Mouse (Mus musculus): ENCODE results near the gene M1ap.

The M1ap gene

DNA sequence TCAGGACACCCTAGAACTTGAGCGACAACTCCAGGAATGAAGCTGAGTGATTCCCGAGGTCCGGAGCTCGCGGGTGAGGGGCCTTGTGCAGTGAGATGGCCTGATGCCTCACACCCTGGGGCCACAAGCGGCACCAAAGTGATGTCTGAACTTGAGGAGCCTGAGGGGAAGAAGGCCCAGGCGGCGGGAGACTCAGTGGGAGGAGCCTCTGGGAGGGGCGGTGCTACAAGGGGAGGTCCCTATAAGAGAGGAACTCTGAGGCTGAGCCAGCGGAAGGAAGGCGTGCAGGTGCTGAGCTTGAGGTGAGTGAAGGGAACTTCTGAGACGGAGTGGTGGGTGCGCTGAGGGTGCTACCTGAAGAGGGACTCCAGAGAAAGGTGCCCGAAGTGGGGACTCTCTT lies at the start of gene M1ap:
Gene M1ap (plus strand): TSS at position 252 of the 400 bp plus-strand sequence.
- DNase-seq (ENCODE audit: extremely low read depth, insufficient read length, low spot score), result no peak

DNA sequence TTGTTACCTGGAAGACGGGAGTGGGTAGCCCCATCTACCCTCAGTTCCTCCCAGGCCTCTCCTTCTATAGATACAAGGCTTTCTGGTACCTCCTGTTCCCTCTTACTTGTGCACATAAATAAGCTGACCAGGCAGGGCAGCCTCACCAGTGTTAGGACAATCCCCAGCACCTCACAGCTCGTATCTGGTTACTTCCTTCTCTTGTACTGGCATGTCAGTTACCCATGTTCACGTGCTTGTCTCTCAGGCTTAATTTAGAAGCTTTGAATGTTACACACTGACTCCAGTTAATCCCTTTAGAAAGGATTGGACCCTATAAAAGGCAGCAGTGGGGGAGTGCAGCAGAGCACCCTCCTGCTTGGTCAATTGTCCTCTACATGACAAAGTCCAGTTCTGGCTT lies 49.4 kb upstream of the M1ap start:
- no peak for DNase-seq (ENCODE audit: extremely low read depth, insufficient read length, low spot score)

DNA sequence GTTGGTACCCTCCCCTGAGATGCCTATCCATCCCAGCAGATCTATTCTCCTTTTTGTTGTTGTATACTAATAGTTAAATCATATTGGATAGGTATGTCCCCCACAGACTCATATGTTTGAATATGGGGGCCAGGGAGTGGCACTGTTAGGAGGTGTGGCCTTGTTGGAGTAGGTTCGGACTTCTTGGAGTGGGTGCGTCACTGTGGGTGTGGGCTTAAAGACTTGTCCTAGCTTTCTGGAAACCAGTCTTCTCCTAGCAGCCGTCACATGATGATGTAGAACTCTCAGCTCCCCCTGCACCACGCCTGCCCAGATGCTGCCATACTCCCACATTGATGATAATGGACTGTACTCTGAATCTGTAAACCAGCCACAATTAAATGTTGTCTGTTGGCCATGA lies 48.5 kb upstream of the M1ap start:
- DNase-seq (ENCODE audit: extremely low read depth, insufficient read length, low spot score), result no peak

DNA sequence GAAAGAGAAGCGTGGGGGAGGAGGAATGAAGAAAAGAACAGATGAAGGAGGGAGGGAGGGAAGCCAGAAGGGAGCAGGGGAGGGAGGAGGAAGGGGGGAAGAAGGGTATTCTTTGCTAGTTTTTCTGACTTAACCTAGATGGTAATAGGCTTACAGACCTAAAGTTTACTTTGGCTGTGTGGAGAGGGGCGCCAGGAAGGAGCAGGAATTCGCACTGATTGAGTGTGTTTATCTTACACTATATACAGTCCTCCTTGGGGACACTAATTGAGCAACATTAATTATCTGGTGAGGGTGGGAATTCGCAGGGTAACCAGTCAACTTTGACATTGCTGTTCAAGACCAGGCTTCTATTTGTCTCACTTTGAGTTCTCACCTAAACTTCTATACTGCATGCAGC lies 48.0 kb upstream of the M1ap start:
- DNase-seq (ENCODE audit: extremely low read depth, insufficient read length, low spot score), result no peak

DNA sequence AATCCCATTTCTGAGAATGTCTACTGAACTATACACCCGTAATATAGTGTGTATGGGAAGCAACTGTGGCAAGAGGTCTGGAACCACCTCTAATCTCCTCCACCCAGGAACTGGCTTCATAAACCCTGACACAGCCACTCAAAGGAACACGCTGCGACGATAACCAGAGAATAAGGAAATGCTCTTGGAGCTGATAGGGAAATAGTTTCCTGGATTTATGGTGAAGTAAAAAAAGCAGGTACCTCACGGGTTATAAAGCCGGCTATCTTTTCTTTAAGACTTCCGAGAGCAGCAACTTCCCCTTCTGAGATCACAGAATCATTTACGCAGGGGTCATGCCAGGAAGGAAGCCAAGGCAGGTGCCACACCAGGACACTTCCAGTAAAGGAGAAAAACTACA lies 44.1 kb upstream of the M1ap start:
- DNase-seq (ENCODE audit: extremely low read depth, insufficient read length, low spot score), result no peak

DNA sequence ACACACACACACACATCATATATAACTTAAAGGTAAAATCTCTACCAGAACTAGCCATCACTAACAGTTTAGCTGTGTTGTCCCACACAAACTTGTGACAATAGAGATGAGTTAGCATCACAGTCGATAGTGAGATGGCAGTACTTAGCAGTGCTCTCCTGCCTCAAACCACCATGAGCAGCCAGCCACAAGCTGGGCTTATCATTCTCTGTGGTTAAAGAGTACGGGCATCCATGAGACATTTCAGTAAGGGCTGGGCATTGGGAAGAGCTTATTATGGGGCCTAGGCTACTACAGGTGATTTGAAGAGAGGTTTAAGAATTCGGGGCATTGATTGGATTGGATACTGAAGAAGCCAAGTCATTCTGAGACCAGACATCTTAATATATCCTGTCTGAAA lies 39.7 kb upstream of the M1ap start:
- DNase-seq (ENCODE audit: extremely low read depth, insufficient read length, low spot score), result no peak

DNA sequence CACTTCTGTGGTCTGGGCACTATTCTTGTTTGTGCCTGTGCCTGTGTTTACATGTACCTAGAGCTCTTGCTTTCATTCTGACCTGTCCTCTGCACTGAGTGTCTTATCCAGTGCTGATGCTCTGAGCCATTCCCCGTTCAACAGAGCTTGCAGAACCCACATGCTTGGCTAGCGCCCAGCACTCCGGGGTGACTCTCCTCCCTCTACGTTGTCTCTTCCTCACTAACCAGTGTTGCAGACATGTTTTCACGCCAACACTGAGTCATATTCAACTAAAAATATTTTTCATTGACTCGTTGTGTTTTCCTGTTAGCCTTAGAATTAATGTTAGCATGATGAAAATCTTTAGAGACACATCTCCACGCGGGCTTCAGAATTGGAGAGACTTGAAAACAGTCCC lies 38.7 kb upstream of the M1ap start:
- DNase-seq (ENCODE audit: extremely low read depth, insufficient read length, low spot score), result peak; percentile 62

DNA sequence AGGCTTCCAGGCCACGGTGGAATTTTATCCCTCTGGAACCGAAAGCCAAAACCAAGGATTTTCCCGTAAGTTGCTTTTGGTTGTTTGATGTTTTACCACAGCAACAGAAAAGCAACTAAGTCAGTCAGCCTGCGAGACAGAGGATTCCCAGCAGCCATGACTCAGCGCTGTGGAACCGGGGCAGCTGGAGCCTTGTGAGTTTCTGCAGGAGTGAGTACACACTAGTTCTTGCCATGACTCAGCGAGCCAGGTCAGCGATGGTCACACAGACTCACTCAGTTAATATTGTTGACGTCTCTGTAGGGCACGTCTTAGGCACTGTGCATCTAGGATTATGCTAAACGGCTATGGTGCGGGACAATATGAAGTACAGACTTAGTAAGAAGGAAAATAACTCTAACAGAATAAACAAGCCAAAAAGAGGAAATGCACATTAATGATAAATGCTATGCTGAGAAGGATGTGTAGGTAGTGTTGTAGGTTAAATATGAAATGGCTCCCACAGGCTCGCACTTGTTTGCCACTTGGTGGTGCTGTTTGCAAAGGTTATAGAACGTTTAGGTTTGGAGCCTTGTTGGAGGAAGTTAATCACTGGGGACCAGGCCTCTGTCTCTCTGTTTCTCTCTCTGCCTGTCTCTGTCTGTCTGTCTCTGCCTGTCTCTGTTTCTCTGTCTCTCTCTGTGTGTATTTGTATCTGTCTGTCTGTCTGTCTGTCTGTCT lies 37.4 kb upstream of the M1ap start:
- DNase-seq (ENCODE audit: extremely low read depth, insufficient read length, low spot score), result peak; percentile 86

DNA sequence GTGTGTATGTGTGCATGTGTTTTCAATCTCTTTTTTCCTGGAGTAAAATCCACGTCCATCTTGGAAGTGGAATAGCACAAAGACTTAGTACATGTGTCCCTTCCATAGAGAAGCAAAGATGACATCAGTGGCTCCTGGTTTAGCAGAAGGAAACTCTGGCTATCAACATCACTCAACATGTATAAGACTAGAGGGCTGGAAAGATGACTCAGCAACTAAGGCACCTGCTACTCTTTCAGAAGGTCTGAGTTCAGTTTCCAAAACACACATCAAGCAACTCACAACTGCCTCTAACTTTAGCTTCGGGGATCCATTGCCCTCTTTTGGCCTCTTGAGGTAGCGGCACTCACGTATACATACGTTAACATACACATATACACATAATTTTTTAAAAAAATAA lies 35.4 kb upstream of the M1ap start:
- no peak for DNase-seq (ENCODE audit: extremely low read depth, insufficient read length, low spot score)

DNA sequence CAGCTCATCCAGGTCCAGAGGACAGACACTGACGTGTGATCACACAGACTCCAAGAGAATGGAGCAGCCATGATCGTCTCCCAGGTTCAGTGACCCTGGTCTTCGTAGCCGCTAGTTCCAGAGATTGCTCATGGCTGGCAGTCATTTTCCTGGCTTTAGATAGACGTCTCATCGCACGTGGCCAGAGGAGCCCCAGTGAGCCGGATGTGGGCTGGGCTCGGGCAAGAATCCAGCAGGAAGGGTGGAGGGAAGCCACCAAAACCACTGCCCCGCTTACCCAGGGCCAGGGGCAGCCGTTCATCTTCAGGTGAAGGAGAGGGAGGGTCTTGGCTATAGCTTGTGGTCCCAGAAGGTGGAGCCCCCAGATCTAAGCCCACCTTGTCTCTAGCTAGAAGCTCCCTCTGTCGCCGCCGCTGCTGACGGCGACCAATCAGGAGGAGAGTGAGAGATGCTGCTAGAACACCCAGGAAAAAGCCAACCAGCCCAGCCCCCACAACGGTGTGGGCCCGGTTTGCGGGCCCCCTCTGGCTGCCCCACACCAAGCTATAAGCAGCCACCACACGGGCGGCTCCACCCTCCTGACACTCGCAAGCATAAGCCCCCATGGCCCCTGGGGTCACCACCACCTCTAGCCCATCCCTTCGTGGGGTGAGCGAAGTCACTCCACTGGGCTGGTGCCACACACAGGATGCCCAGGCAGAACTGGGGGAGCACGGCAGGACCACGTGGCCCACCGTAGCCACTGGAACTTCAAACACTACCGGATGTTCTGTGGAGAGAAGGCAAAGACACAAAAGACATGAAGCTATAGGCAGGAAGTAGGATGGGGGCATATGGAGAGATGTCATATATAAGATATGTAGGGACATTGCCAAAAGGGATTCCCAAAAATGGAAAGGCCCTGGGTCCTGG lies 33.1 kb upstream of the M1ap start:
- DNase-seq (ENCODE audit: extremely low read depth, insufficient read length, low spot score), result peak; percentile 55

DNA sequence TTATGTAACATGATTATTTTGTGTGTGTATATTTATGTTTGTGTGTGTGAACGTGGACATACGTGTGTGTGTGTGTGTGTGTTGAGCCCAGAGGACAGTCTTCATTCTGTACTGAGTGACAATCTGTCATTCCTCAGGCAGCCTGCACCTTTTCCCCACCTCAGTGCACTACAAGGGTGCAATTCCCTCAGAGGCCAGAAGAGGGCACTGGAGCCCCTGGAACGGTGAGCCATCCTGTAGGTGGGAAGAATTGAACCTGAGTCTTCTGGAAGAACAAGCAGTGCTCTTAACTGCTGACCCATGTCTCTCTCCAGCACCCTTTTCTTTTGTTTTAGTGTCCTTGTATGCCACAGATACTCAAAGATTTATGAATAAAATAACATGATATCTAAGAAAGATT lies 30.8 kb upstream of the M1ap start:
- peak; percentile 26 for DNase-seq (ENCODE audit: extremely low read depth, insufficient read length, low spot score)

DNA sequence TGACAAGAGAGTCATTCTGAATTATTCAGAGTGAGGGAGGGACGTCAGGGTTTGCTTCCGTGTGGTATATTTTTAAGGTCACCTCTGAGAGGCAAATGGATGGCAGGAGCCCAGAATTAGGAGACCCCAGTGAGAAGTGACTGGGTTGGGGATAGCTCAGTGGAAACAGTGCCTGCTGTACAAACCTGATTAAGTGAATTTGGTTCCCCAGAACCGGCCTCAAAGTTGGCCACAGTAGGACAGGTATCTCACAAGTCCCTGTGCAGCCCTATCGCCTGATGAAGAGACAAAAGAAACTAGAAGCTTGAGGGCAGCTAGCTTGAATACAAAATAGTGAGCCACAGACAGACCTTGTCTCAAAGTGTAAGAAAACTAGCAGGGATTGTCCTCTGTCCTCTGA lies 30.2 kb upstream of the M1ap start:
- no peak for DNase-seq (ENCODE audit: extremely low read depth, insufficient read length, low spot score)

DNA sequence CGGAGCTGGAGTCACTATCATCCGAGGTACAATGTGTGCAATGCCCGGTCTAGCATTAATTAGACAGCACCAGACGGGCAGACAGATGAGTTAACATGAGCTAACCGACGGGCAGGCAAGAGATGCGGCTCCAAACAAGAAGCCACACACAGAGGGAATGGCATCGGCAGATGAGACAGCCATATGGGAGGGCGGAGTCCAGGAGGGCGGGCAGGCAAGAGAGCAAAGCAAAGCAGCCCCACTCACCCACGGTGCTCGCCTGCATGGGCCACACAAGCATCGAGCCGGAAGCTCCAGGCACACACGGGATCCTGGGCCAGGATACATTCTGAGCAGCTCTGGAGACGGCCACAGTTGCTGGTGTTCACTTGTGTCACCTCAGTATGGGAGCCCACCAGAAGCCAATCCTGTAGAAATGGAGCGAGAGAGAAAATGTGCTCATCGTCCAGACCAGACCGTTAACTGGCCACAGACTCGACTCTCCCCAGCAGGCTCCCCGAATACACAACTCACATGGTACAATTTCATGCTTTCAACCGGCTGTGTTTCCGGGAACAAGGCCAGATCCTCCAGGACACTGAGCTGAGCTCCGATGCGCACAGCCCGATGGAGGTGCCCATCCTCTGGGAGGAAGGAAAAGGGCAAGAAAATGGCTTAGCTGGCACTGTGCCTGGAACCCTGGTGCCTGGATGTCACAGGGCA lies 29.5 kb upstream of the M1ap start:
- DNase-seq (ENCODE audit: extremely low read depth, insufficient read length, low spot score), result no peak

DNA sequence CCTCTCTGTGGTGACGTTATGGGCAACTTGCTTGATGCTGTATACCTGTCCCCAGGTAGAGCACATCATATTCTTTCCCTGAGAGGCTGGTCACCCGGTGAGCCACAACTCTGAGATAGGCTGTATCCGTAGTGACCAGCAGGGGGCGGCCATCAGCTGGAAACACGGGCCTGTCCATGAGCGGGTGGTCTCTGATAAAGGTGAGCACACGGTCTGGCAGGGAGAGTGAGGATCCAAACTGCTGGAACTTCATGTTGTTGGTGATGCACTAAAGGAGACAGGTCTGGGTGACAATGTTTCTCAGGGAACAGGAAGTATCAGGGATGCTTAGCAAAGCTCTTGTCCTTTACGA lies 28.9 kb upstream of the M1ap start:
- DNase-seq (ENCODE audit: extremely low read depth, insufficient read length, low spot score), result no peak

DNA sequence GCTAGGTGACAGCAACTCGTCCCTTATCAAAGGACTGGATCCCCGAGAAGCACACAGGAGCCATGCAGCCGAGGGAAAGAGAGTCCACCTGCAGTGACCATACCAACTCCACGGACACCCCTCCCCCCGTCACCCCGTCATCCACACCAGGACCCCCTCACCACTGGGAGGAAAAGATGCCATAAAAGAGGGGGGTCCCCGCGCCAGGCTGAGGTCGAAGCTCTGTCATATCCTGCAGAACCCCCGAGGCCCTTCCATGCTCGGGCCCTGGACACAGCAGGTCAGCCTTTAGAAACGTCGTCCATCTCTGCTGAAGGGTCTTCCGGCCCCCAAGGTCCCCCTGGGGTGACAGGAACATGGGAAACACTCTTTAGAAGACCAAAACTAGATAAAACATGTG lies 28.3 kb upstream of the M1ap start:
- DNase-seq (ENCODE audit: extremely low read depth, insufficient read length, low spot score), result no peak

DNA sequence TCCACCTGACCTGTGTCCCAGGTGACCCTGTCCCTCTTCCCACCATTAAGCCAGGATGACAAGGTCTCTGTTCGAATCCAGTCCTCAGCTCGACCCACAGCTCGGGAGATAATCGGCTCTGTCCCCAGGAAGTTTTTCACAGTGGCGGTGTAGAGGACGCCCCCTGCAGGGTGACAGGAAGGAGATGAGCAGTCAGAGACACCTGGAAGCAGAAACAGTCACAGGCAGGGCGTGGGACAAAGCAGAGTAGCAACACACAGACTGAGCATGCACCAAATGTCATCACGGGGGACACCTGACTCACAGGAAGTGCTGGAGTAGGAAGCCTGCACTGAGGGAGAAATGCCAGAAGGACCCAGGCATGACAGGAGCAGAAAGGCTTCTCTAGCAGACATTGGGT lies 27.2 kb upstream of the M1ap start:
- no peak for DNase-seq (ENCODE audit: extremely low read depth, insufficient read length, low spot score)

DNA sequence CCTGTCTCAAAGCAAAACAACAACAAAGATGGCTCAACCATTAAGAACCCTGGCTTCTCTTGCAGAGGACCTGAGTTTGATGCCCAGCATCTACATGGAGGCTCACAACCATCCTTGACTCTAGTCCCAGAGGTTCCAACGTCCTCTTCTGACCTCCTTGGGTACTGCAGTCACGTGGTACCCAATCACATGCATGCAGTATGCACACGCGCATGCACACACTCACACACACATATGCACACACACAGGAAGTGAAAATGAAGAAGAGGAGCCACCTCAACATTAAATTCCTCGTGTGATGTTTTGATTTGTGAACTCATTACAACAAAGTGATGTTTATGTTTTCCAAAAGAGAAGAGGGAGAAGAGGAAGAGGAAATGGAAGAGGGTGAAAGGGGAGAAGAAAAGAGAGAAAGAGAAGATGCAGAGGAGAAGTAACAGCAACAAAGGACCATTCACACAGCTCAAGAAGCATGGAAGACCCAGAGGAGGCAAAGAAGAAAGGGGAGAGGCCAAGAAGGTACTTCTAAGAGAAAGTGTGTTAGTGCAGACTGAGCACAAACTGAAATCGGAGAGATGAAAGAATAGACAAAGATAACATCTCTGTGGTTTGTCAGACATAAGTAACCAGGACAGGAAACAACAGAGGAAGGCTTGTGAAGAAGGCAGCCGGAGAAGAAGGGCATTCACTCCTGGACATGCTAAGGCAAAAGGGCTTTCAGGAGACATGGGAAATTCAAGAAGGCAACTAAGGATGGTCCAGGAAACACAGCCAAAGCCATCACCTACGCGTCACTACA lies 25.1 kb upstream of the M1ap start:
- no peak for DNase-seq (ENCODE audit: extremely low read depth, insufficient read length, low spot score)

DNA sequence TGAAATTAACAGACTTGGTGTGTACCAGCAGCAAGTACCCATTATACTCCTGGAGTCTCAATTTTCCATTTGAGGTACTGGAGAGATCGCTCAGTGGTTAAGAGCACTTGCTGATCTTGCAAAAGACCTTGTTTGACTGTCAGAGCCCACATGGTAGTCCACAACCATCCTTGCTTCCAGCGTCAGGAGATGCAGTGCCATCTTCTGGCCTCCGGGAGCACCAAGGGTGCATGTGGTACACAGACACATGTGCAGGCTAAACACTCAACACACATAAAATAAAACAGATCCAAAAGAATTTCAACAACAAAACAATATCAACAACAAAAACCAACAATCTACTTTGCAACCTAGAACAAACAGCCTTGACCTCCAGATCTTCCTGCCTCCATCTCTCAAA lies 21.7 kb upstream of the M1ap start:
- DNase-seq (ENCODE audit: extremely low read depth, insufficient read length, low spot score), result no peak

DNA sequence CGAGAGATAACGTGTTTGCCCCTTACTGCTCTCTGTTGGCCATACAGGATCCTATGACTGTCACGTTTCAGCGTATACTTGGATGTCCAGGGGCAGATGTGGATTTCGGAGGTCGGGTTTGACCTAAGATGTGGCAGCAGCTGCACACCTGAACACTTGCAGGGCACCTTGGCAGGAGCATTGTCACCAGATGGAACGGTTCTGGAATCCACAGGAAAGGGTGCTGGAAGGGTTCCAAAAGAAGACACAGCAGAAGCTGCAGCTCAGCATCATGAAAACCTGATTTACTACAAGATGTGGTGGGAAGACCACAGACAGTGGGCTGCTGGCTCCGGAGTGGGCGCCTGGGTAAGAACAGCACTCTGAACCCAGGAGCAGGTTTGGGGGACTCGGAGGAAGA lies 20.6 kb upstream of the M1ap start:
- no peak for DNase-seq (ENCODE audit: extremely low read depth, insufficient read length, low spot score)

DNA sequence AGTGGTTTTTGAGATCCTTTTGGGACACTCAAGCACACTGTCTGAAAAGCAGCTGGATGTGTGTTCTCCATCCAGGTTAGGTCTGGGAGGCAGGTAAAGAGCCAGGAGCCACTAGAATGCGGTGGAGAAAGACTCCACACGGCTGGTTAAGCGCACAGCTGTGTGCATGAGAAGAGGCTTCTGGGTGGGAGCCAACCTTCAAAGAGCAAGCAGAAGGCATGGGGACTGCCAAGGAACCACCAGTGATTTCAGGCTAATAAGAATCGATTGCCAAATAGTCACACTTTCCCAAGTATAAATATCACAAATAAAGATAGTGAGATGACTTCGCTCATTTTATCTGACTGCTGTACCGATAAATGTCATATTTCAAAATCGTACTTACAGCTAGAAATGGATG lies 20.2 kb upstream of the M1ap start:
- no peak for DNase-seq (ENCODE audit: extremely low read depth, insufficient read length, low spot score)

DNA sequence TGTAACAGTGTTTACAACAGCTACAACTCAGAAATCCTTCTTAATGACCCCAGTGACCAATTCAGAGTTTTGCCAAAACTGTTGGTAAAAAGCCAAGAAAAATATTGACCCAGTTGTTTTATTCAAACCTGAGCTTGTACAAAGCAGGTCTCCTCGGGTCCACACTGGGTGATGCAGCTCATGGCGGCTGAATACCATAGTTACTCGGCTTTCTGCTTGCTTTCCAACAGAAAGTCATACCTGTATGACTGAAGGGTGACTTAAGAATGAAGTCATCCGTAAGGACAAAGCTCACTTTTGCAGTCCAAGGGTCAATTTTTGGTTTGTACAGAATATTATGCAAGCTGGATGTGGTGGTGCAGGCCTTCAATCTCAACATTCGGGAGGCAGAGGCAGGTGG lies 19.1 kb upstream of the M1ap start:
- DNase-seq (ENCODE audit: extremely low read depth, insufficient read length, low spot score), result no peak
